Mouse (Mus musculus): ENCODE results near the gene Ssh3. TPM values are rescaled to one million over a fixed set of nuclear protein-coding genes. Genes with fewer than 3 reads are reported as not detected.

Gene Ssh3
- polyA plus RNA-seq, 1 experiment, result 98.0 TPM

GRCm38 (mm10) chr19:4297851-4298250 is 28.9 kb upstream of the Ssh3 start:
- 63% methylated on average over 5 of the region's 5 CpGs for WGBS
- no peak for DNase-seq
- no peak for TF ChIP-seq CTCF (IDR thresholded peaks at IDR 0.05; ENCODE audit: insufficient read depth, low read length)
- TF ChIP-seq POLR2A (IDR thresholded peaks at IDR 0.05; ENCODE audit: borderline replicate concordance, extremely low read depth, low read depth, low read length), result no peak
- H3K4me3 ChIP-seq (replicated peaks; ENCODE audit: extremely low read depth, low read depth, low read length), result no peak overlapping the region
- peaks cover 52% of the 10 kb centered on the region for H3K4me1 ChIP-seq (ENCODE audit: control insufficient read depth, insufficient read depth, low read length)

GRCm38 (mm10) chr19:4296611-4297010 is 27.6 kb upstream of the Ssh3 start:
- 73% methylated on average over 2 of the region's 2 CpGs for WGBS
- H3K4me1 ChIP-seq (ENCODE audit: control insufficient read depth, insufficient read depth, low read length), result peaks cover 46% of the 10 kb centered on the region
- no peak for TF ChIP-seq POLR2A (IDR thresholded peaks at IDR 0.05; ENCODE audit: borderline replicate concordance, extremely low read depth, low read depth, low read length)
- TF ChIP-seq CTCF (IDR thresholded peaks at IDR 0.05; ENCODE audit: insufficient read depth, low read length), result no peak

GRCm38 (mm10) chr19:4295391-4295790 is 26.4 kb upstream of the Ssh3 start:
- 53% methylated on average over 4 of the region's 4 CpGs for WGBS
- Histone ChIP-seq H3K4me1 (ENCODE audit: control insufficient read depth, insufficient read depth, low read length) (peaks cover 38% of the 10 kb centered on the region), H3K4me3 (replicated peaks; ENCODE audit: extremely low read depth, low read depth, low read length) (no peak overlapping the region)
- TF ChIP-seq POLR2A (IDR thresholded peaks at IDR 0.05; ENCODE audit: borderline replicate concordance, extremely low read depth, low read depth, low read length) (no peak), CTCF (IDR thresholded peaks at IDR 0.05; ENCODE audit: insufficient read depth, low read length) (no peak)
- DNase-seq, result no peak

More at GRCm38 (mm10) chr19:4296611-4297010, 27.6 kb upstream of the Ssh3 start:
- no peak for DNase-seq
- no peak overlapping the region for H3K4me3 ChIP-seq (replicated peaks; ENCODE audit: extremely low read depth, low read depth, low read length)

- WGBS, result 32% methylated on average over 14 of the region's 14 CpGs
- no peak overlapping the region for H3K4me3 ChIP-seq (replicated peaks; ENCODE audit: extremely low read depth, low read depth, low read length)
Observed at GRCm38 (mm10) chr19:4294381-4295097, 25.6 kb upstream of the Ssh3 start.

GRCm38 (mm10) chr19:4291161-4291560 is 22.2 kb upstream of the Ssh3 start:
- no peak for TF ChIP-seq CTCF (IDR thresholded peaks at IDR 0.05; ENCODE audit: insufficient read depth, low read length)
- no peak for TF ChIP-seq POLR2A (IDR thresholded peaks at IDR 0.05; ENCODE audit: borderline replicate concordance, extremely low read depth, low read depth, low read length)
- 90% methylated on average over 11 of the region's 11 CpGs for WGBS
- H3K4me1 ChIP-seq (ENCODE audit: control insufficient read depth, insufficient read depth, low read length), result peaks cover 12% of the 10 kb centered on the region
- no peak for DNase-seq
- no peak overlapping the region for H3K4me3 ChIP-seq (replicated peaks; ENCODE audit: extremely low read depth, low read depth, low read length)

More at GRCm38 (mm10) chr19:4294381-4295097, 25.6 kb upstream of the Ssh3 start:
- TF ChIP-seq CTCF (IDR thresholded peaks at IDR 0.05; ENCODE audit: insufficient read depth, low read length) (no peak), POLR2A (IDR thresholded peaks at IDR 0.05; ENCODE audit: borderline replicate concordance, extremely low read depth, low read depth, low read length) (peak; percentile 15; the same call in 1 of the 2 replicates)
- DNase-seq, result peak; percentile 52
- H3K4me1 ChIP-seq (ENCODE audit: control insufficient read depth, insufficient read depth, low read length), result peaks cover 29% of the 10 kb centered on the region

GRCm38 (mm10) chr19:4290749-4291148 is 21.8 kb upstream of the Ssh3 start:
- no peak for TF ChIP-seq CTCF (IDR thresholded peaks at IDR 0.05; ENCODE audit: insufficient read depth, low read length)
- TF ChIP-seq POLR2A (IDR thresholded peaks at IDR 0.05; ENCODE audit: borderline replicate concordance, extremely low read depth, low read depth, low read length), result no peak
- no peak overlapping the region for H3K4me3 ChIP-seq (replicated peaks; ENCODE audit: extremely low read depth, low read depth, low read length)
- peaks cover 12% of the 10 kb centered on the region for H3K4me1 ChIP-seq (ENCODE audit: control insufficient read depth, insufficient read depth, low read length)
- WGBS, result 89% methylated on average over 15 of the region's 15 CpGs
- no peak for DNase-seq

GRCm38 (mm10) chr19:4283653-4284052 is 14.7 kb upstream of the Ssh3 start:
- no peak for TF ChIP-seq CTCF (IDR thresholded peaks at IDR 0.05; ENCODE audit: insufficient read depth, low read length)
- TF ChIP-seq POLR2A (IDR thresholded peaks at IDR 0.05; ENCODE audit: borderline replicate concordance, extremely low read depth, low read depth, low read length), result no peak
- DNase-seq, result no peak
- Histone ChIP-seq H3K4me3 (replicated peaks; ENCODE audit: extremely low read depth, low read depth, low read length) (peak overlapping the region; percentile 23), H3K4me1 (ENCODE audit: control insufficient read depth, insufficient read depth, low read length) (peaks cover 3% of the 10 kb centered on the region; the same call in 1 of the 2 replicates)
- WGBS, result 35% methylated on average over 7 of the region's 7 CpGs

- no peak for TF ChIP-seq POLR2A (IDR thresholded peaks at IDR 0.05; ENCODE audit: borderline replicate concordance, extremely low read depth, low read depth, low read length)
- TF ChIP-seq CTCF (IDR thresholded peaks at IDR 0.05; ENCODE audit: insufficient read depth, low read length), result peak; percentile 64
- H3K4me3 ChIP-seq (replicated peaks; ENCODE audit: extremely low read depth, low read depth, low read length), result peak within 1 kb of the TSS; percentile 85
- peak; percentile 85 for DNase-seq
- WGBS, result under 1% methylated on average over 42 of the region's 50 CpGs
- H3K4me1 ChIP-seq (ENCODE audit: control insufficient read depth, insufficient read depth, low read length), result peaks cover 3% of the 10 kb centered on the region; the same call in 1 of the 2 replicates
Observed at GRCm38 (mm10) chr19:4282898-4283553, 14.0 kb upstream of the Ssh3 start, which contains the start of gene Ankrd13d. TSS of gene Ankrd13d (minus strand) at chr19:4283137.

GRCm38 (mm10) chr19:4280425-4280824 is 11.4 kb upstream of the Ssh3 start:
- Histone ChIP-seq H3K4me1 (ENCODE audit: control insufficient read depth, insufficient read depth, low read length) (peaks cover 3% of the 10 kb centered on the region; the same call in 1 of the 2 replicates), H3K4me3 (replicated peaks; ENCODE audit: extremely low read depth, low read depth, low read length) (no peak overlapping the region)
- TF ChIP-seq CTCF (IDR thresholded peaks at IDR 0.05; ENCODE audit: insufficient read depth, low read length) (no peak), POLR2A (IDR thresholded peaks at IDR 0.05; ENCODE audit: borderline replicate concordance, extremely low read depth, low read depth, low read length) (no peak)
- 96% methylated on average over 9 of the region's 9 CpGs for WGBS
- no peak for DNase-seq
